Mouse (Mus musculus) MEL (cell line): ENCODE data around the gene Prcd.

Experiments
- BHLHE40 ChIP-seq: IDR thresholded peaks from 2 replicates; pipeline ENCODE4 v1.6.1; 2012; ENCODE audit warnings: low read depth, mild to moderate bottlenecking, inconsistent platforms, low read length, improper control_type of control experiment, borderline replicate concordance
- E2F4 ChIP-seq: IDR thresholded peaks from 2 replicates; pipeline ENCODE4 v1.6.1; 2011; ENCODE audit warnings: low read depth, low read length, improper control_type of control experiment, borderline replicate concordance
- MYC ChIP-seq: IDR thresholded peaks from 2 replicates; pipeline ENCODE4 v1.6.1; 2011; ENCODE audit warnings: low read depth, mild to moderate bottlenecking, low read length, improper control_type of control experiment, moderate library complexity
- RAD21 ChIP-seq: IDR thresholded peaks from 2 replicates; pipeline ENCODE4 v1.6.1; 2011; ENCODE audit warnings: mild to moderate bottlenecking, low read depth, low read length, improper control_type of control experiment

GRCm38 (mm10) chr11:116696426-116696825 is 43.1 kb downstream of the Prcd start:
- TF ChIP-seq RAD21 = no peak
- no peak for TF ChIP-seq BHLHE40
- no peak for TF ChIP-seq E2F4
- TF ChIP-seq MYC = no peak
